Comparison of ENCODE assay signal across 17 mouse cellular contexts in the genomic region with DNA sequence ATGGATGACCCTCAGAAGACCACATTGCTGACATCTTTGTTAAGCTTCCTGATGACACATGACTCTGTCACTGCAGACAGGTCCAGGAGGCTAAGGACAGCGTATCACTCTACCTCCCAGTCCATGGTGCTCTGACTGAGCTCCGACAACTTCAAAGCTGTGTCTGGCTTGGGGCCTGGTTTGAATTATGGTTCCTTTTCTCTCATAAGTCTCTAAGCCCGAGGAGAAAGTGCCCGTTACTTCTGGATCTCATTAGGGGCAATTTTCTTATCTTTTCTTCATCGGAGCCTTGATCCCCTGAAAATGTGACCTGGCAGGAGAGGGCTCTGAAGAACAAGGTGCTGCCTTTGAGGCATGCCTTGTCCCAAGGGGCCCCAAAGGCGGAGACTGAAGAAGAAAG.
"Had no signal": no experiment of that assay in that cellular context is flagged by ENCODE, and none has a peak within 500 bp of the region (broad histone marks: within the 10 kb centered on the region; RNA-seq: fewer than 3 reads in every experiment).

No protein-coding gene starts in this region.

- H3K27me3 ChIP-seq: kidney, embryonic 15.5 days; liver, embryonic 15.5 days; megakaryocyte, embryonic 14.5 days; midbrain, embryonic 12.5 days; neural tube, embryonic 15.5 days; stomach, embryonic 15.5 days had no signal

- H3K4me2 ChIP-seq: kidney, embryonic 15.5 days; liver, embryonic 11.5 days; liver, embryonic 15.5 days; lung, embryonic 14.5 days; midbrain, embryonic 12.5 days; neural tube, embryonic 15.5 days; stomach, embryonic 15.5 days had no signal

- H3K4me3 ChIP-seq: kidney, embryonic 15.5 days; left cerebral cortex, adult 2 months; liver, embryonic 15.5 days; megakaryocyte, embryonic 14.5 days; midbrain, embryonic 12.5 days; myocyte; neural tube, embryonic 15.5 days; stomach, embryonic 15.5 days had no signal

- DNase-seq: kidney, adult 2 months; kidney, postnatal 14 days; lung, embryonic 14.5 days; lung, postnatal 10 days; lung, postnatal 4 days; right cerebral cortex, postnatal 4 days; thymus, adult 2 months; thymus, postnatal 25 days had no signal

- H3K4me1 ChIP-seq: kidney, embryonic 15.5 days; liver, embryonic 15.5 days; midbrain, embryonic 12.5 days; neural tube, embryonic 15.5 days; stomach, embryonic 15.5 days had no signal

- H3K9ac ChIP-seq: kidney, embryonic 15.5 days; liver, embryonic 15.5 days; lung, embryonic 14.5 days; midbrain, embryonic 12.5 days; neural tube, embryonic 15.5 days; stomach, embryonic 15.5 days had no signal

- H3K9me3 ChIP-seq: kidney, embryonic 15.5 days; liver, embryonic 15.5 days; megakaryocyte, embryonic 14.5 days; midbrain, embryonic 12.5 days; neural tube, embryonic 15.5 days; stomach, embryonic 15.5 days had no signal

- H3K27ac ChIP-seq: kidney, embryonic 15.5 days; left cerebral cortex, adult 2 months; liver, embryonic 15.5 days; midbrain, embryonic 12.5 days; neural tube, embryonic 15.5 days; stomach, embryonic 15.5 days had no signal
